Mouse (Mus musculus) lung, adult 18-20 months (tissue): ENCODE data around the gene Acads.

Source experiments
- DNase-seq, 2 experiments: peaks; one replicate each; pipeline ENCODE4 v3.0.0; 2022; ENCODE audit warnings: mixed read lengths in 2 of 2

The Acads gene

GRCm38 (mm10) chr5:115070457-115070856 lies 48.7 kb downstream of the Acads start:
- DNase-seq = no peak

GRCm38 (mm10) chr5:115069611-115070010 lies 49.5 kb downstream of the Acads start:
- DNase-seq = no peak

GRCm38 (mm10) chr5:115068671-115069421 lies 50.3 kb downstream of the Acads start:
- DNase-seq = no peak

- no peak for DNase-seq
These were observed 52.9 kb downstream of the Acads start for GRCm38 (mm10) chr5:115066245-115066644.

- DNase-seq = no peak
These were observed 55.8 kb downstream of the Acads start for GRCm38 (mm10) chr5:115063391-115063790.

- DNase-seq = no peak
These were observed 56.6 kb downstream of the Acads start for GRCm38 (mm10) chr5:115062566-115062965.

GRCm38 (mm10) chr5:115060977-115061376 lies 58.2 kb downstream of the Acads start:
- no peak for DNase-seq
